Mouse (Mus musculus): ENCODE measurements around the gene Cpne7. TPM values are rescaled to one million over a fixed set of nuclear protein-coding genes. Genes with fewer than 3 reads are reported as not detected.

Cpne7 gene
- total and polyA plus RNA-seq, 3 experiments = 3.5 to 4.5 TPM; not detected in 1

GRCm38 (mm10) chr8:123145279-123145678 lies 28.1 kb downstream of the Cpne7 start (continued):
- TF ChIP-seq USF1 (IDR thresholded peaks at IDR 0.05; ENCODE audit: low read depth, low read length) (no peak), MYB (IDR thresholded peaks at IDR 0.05; ENCODE audit: low read depth, low read length) (no peak), NELFE (IDR thresholded peaks at IDR 0.05; ENCODE audit: low read depth, low read length) (no peak), CHD1 (IDR thresholded peaks at IDR 0.05; ENCODE audit: low read depth, low read length) (no peak)

- H3K9me3 ChIP-seq (replicated peaks; ENCODE audit: insufficient read depth, low read length) = no peaks in the 10 kb centered on the region
- no peaks in the 10 kb centered on the region for H3K4me1 ChIP-seq (ENCODE audit: control insufficient read depth in 1 of 2, insufficient read depth in 2 of 2, low read length in 2 of 2)
- no peak overlapping the region for H3K4me3 ChIP-seq (ENCODE audit: control insufficient read depth in 1 of 2, insufficient read depth in 1 of 2, low read depth in 2 of 2, low read length in 2 of 2)
- no peaks in the 10 kb centered on the region for H3K79me2 ChIP-seq (ENCODE audit: control insufficient read depth, insufficient read depth, low read length, poor library complexity)
- H3K9ac ChIP-seq (ENCODE audit: control insufficient read depth, low read depth, low read length, poor library complexity, severe bottlenecking) = no peak overlapping the region
- no peak for DNase-seq (ENCODE audit: low read depth, low spot score)
- H3K27ac ChIP-seq (ENCODE audit: control insufficient read depth, low read depth, low read length) = no peak overlapping the region
- peaks cover 3 to 8% of the 10 kb centered on the region in 2 experiments for H3K27me3 ChIP-seq (ENCODE audit: control insufficient read depth in 1 of 2, insufficient read depth in 2 of 2, low read length in 2 of 2)
- TF ChIP-seq CHD2 (IDR thresholded peaks at IDR 0.05; ENCODE audit: low read length) = no peak
- no peak for TF ChIP-seq MXI1 (IDR thresholded peaks at IDR 0.05; ENCODE audit: low read depth, low read length)
- TF ChIP-seq KAT2A (conservative IDR thresholded peaks at IDR 0.05; ENCODE audit: low read depth, low read length) = no peak
- TF ChIP-seq MAZ (IDR thresholded peaks at IDR 0.05; ENCODE audit: low read depth, low read length) = no peak
- no peak for TF ChIP-seq UBTF (IDR thresholded peaks at IDR 0.05; ENCODE audit: borderline replicate concordance, insufficient read depth, low read depth, low read length)
- TF ChIP-seq MEF2A (IDR thresholded peaks at IDR 0.05; ENCODE audit: extremely low read depth, insufficient replicate concordance, low read depth, low read length, poor library complexity, severe bottlenecking) = no peak
- no peak for TF ChIP-seq POLR2A (IDR thresholded peaks at IDR 0.05; ENCODE audit: control insufficient read depth in 1 of 2, insufficient read depth in 1 of 2, low read depth in 1 of 2, low read length in 2 of 2, poor library complexity in 1 of 2)
- TF ChIP-seq GABPA (IDR thresholded peaks at IDR 0.05; ENCODE audit: low read depth, low read length) = no peak
- no peak for TF ChIP-seq RAD21 (IDR thresholded peaks at IDR 0.05; ENCODE audit: low read depth, low read length)
- TF ChIP-seq MYB (IDR thresholded peaks at IDR 0.05; ENCODE audit: low read depth, low read length) = no peak
- TF ChIP-seq MAX (IDR thresholded peaks at IDR 0.05; ENCODE audit: low read length) = no peak
- TF ChIP-seq MYC (IDR thresholded peaks at IDR 0.05; ENCODE audit: low read depth, low read length) = no peak
- TF ChIP-seq CHD1 (IDR thresholded peaks at IDR 0.05; ENCODE audit: low read depth, low read length) = no peak
- no peak for TF ChIP-seq USF1 (IDR thresholded peaks at IDR 0.05; ENCODE audit: low read depth, low read length)
- TF ChIP-seq CTCF (IDR thresholded peaks at IDR 0.05 in 2 of 3, conservative IDR thresholded peaks at IDR 0.05 in 1 of 3; ENCODE audit: control insufficient read depth in 1 of 3, insufficient read depth in 1 of 3, low read depth in 2 of 3, low read length in 3 of 3, poor library complexity in 1 of 3, severe bottlenecking in 1 of 3) = no peak
- no peak for TF ChIP-seq MAFK (IDR thresholded peaks at IDR 0.05; ENCODE audit: borderline replicate concordance, low read depth, low read length)
- no peaks in the 10 kb centered on the region for H3K36me3 ChIP-seq (ENCODE audit: control insufficient read depth in 1 of 2, insufficient read depth in 2 of 2, low read length in 2 of 2)
Measured at GRCm38 (mm10) chr8:123146390-123146789, 29.2 kb downstream of the Cpne7 start.

GRCm38 (mm10) chr8:123150737-123151171 lies 33.6 kb downstream of the Cpne7 start:
- TF ChIP-seq MAX (IDR thresholded peaks at IDR 0.05; ENCODE audit: low read length) (no peak), USF2 (IDR thresholded peaks at IDR 0.05; ENCODE audit: borderline replicate concordance in 1 of 2, insufficient read depth in 1 of 2, low read depth in 1 of 2, low read length in 2 of 2) (no peak), ETS1 (IDR thresholded peaks at IDR 0.05; ENCODE audit: low read depth, low read length) (no peak), ZC3H11A (IDR thresholded peaks at IDR 0.05; ENCODE audit: low read depth, low read length) (no peak), ZKSCAN1 (IDR thresholded peaks at IDR 0.05; ENCODE audit: low read depth, low read length) (no peak), GABPA (IDR thresholded peaks at IDR 0.05; ENCODE audit: low read depth, low read length) (no peak)
- H3K9me3 ChIP-seq (replicated peaks; ENCODE audit: insufficient read depth, low read length) = no peaks in the 10 kb centered on the region
- no peaks in the 10 kb centered on the region for H3K4me1 ChIP-seq (ENCODE audit: control insufficient read depth in 1 of 2, insufficient read depth in 2 of 2, low read length in 2 of 2)
- DNase-seq (ENCODE audit: low read depth, low spot score) = no peak
- H3K27ac ChIP-seq (ENCODE audit: control insufficient read depth, low read depth, low read length) = no peak overlapping the region
- peaks cover 8 to 9% of the 10 kb centered on the region in 2 experiments for H3K27me3 ChIP-seq (ENCODE audit: control insufficient read depth in 1 of 2, insufficient read depth in 2 of 2, low read length in 2 of 2)
- H3K79me2 ChIP-seq (ENCODE audit: control insufficient read depth, insufficient read depth, low read length, poor library complexity) = no peaks in the 10 kb centered on the region
- H3K9ac ChIP-seq (ENCODE audit: control insufficient read depth, low read depth, low read length, poor library complexity, severe bottlenecking) = no peak overlapping the region
- no peak overlapping the region for H3K4me3 ChIP-seq (ENCODE audit: control insufficient read depth in 1 of 2, insufficient read depth in 1 of 2, low read depth in 2 of 2, low read length in 2 of 2)
- H3K36me3 ChIP-seq (ENCODE audit: control insufficient read depth in 1 of 2, insufficient read depth in 2 of 2, low read length in 2 of 2) = no peaks in the 10 kb centered on the region
